ENCODE assay signal across 9 mouse cellular contexts in the genomic region with DNA sequence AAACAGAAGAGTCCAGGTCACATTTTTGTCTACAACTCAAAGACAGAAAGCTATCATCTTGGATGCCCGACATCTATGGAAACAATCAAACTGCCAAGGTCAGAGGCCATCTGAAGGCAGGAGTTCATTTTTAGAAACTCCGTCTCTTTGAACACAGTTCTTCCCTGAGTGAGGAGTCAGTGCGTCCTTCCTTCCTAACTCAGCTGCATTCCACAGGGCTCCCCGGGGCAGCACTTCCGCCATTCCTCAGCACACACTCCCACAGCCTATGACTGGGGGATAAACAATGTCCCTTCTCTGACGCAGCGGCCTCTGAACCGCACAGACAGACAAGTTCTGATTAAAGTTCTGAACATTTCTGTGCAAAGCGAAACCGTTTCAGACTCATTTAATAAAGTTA. TPM values are rescaled to one million over a fixed set of nuclear protein-coding genes. Genes with fewer than 3 reads are reported as not detected.
DNase-seq lines count a peak whose midpoint lies in the region; ATAC-seq and TF ChIP-seq lines count a peak whose summit lies in the region.
"Had no signal": no experiment of that assay in that cellular context is flagged by ENCODE, and none has a peak within 500 bp of the region (broad histone marks: within the 10 kb centered on the region; RNA-seq: fewer than 3 reads in every experiment).

No protein-coding gene starts in this region.

- H3K9me3 ChIP-seq in heart, embryonic 10.5 days = no peaks in the 10 kb centered on the region
- H3K9me3 ChIP-seq in lung, postnatal 0 days (ENCODE audit: low read length) = no peaks in the 10 kb centered on the region
- H3K9me3 ChIP-seq: G1E had no signal

- H3K9ac ChIP-seq in lung, postnatal 0 days (replicated peaks; ENCODE audit: low read depth) = no peak overlapping the region

- peaks cover 87% of the 10 kb centered on the region for H3K36me3 ChIP-seq in heart, embryonic 10.5 days
- peaks cover 62% of the 10 kb centered on the region for H3K36me3 ChIP-seq in lung, postnatal 0 days (ENCODE audit: insufficient read depth, low read length)
- H3K36me3 ChIP-seq: G1E had no signal

- peak; percentile 96 for ATAC-seq in lung, postnatal 0 days

- H3K4me3 ChIP-seq in heart, embryonic 10.5 days = peak overlapping the region; percentile 12; the same call in 1 of the 2 replicates
- no peak overlapping the region for H3K4me3 ChIP-seq in lung, postnatal 0 days (ENCODE audit: low read depth, low read length)

- peak overlapping the region; percentile 81 for H3K27ac ChIP-seq in heart, embryonic 10.5 days
- peak overlapping the region; percentile 83 for H3K27ac ChIP-seq in lung, postnatal 0 days (ENCODE audit: low read length)

- H3K27me3 ChIP-seq in heart, embryonic 10.5 days (ENCODE audit: insufficient read depth, poor library complexity, severe bottlenecking) = no peaks in the 10 kb centered on the region
- H3K27me3 ChIP-seq in lung, postnatal 0 days (replicated peaks; ENCODE audit: insufficient read depth, low read length) = no peaks in the 10 kb centered on the region

- DNase-seq in retina, postnatal 1 day = peak; percentile 39
- no peak for DNase-seq in retina, embryonic 14.5 days (ENCODE audit: low spot score)
- DNase-seq in heart, embryonic 10.5 days (ENCODE audit: low spot score) = peak; percentile 88
- peak; percentile 61 to 70 for DNase-seq in kidney, adult 8-10 months
- DNase-seq in lung, postnatal 0 days (ENCODE audit: low spot score) = peak; percentile 92
- no peak for DNase-seq in layer of hippocampus, adult 18-20 months (ENCODE audit: low spot score in 2 of 2)
- no peak for DNase-seq in cerebellum, postnatal 4 days (ENCODE audit: low spot score in 2 of 2)
- DNase-seq in left cerebral cortex, postnatal 36 days (ENCODE audit: low spot score in 2 of 2) = no peak

- intact Hi-C loops in left cerebral cortex, postnatal 36 days (cut with DNase I) = no loop called here

- H3K4me1 ChIP-seq in heart, embryonic 10.5 days = peaks cover 29% of the 10 kb centered on the region
- H3K4me1 ChIP-seq in lung, postnatal 0 days (ENCODE audit: insufficient read depth, low read depth, low read length) = 0 out of 2 replicates have a peak, but pooled peaks cover 3% of the 10 kb centered on the region

- peak; percentile 72 for TF ChIP-seq EP300 in lung, postnatal 0 days (IDR thresholded peaks at IDR 0.05)

- WGBS in heart, embryonic 10.5 days = 9% methylated on average over 10 of the region's 10 CpGs
- WGBS in lung, postnatal 0 days = 7% methylated on average over 10 of the region's 10 CpGs

- no peak for TF ChIP-seq CTCF in lung, postnatal 0 days (IDR thresholded peaks at IDR 0.05)

- no peak overlapping the region for H3K4me2 ChIP-seq in lung, postnatal 0 days (replicated peaks; ENCODE audit: low read depth, low read length)

RNA-seq across cellular contexts. Expression of a gene that starts 58.9 kb away (rescaled TPM):
- 34.9 and 54.4 TPM in 2 replicates for polyA plus RNA-seq in heart, embryonic 10.5 days (2016; fragmentation: Nextera tagmentation; extraction: Ambion mirVana)
- polyA plus RNA-seq in lung, postnatal 0 days (2015; fragmentation: Nextera tagmentation; extraction: Ambion mirVana) = 32.2 and 33.9 TPM in 2 replicates
- 10 to 100 TPM; 14.4 to 16.7 TPM for total RNA-seq in layer of hippocampus, adult 18-20 months (2021)
- 10 to 100 TPM; 14.3 to 14.6 TPM for total RNA-seq in left cerebral cortex, postnatal 36 days (2021)

Comparison
In these comparisons a context has a peak if more than half of its experiments do, and no peak if none do; other contexts are left out.
1. DNase-seq: peak in retina, postnatal 1 day (single experiment), heart, embryonic 10.5 days (single experiment), kidney, adult 8-10 months (2 of 2) and lung, postnatal 0 days (single experiment); none in retina, embryonic 14.5 days (single experiment), layer of hippocampus, adult 18-20 months (0 of 2), cerebellum, postnatal 4 days (0 of 2) and left cerebral cortex, postnatal 36 days (0 of 2).